9 mouse cellular contexts compared by ENCODE assay signal in the genomic region with DNA sequence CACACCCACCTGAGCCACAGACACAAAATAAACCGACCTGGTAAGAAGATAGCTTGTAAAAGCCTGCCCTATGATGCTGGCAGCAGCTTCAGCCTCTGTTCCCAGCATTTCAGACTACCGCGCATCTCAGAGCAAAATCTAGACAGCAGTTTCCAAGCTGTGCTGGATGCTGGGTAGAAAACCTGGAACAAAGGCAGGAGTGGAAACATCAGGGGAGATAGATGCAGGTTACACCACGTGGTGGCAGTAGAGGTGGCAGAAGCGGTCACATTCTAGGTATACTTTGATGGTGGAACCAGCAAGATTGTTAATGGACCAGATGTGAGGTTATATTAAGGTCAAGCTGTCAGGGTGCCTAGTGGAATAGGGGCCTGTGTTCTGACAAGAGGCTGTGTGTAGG. TPM values are rescaled to one million over a fixed set of nuclear protein-coding genes. Genes with fewer than 3 reads are reported as not detected.
DNase-seq lines count a peak whose midpoint lies in the region; ATAC-seq and TF ChIP-seq lines count a peak whose summit lies in the region.
"Had no signal": no experiment of that assay in that cellular context is flagged by ENCODE, and none has a peak within 500 bp of the region (broad histone marks: within the 10 kb centered on the region; RNA-seq: fewer than 3 reads in every experiment).

No protein-coding gene starts in this region.

- H3K36me3 ChIP-seq in liver, adult 2 months (ENCODE audit: control insufficient read depth, insufficient read depth, low read length): peaks cover 6% of the 10 kb centered on the region; the same call in 1 of the 2 replicates
- H3K36me3 ChIP-seq in liver, embryonic 11.5 days (ENCODE audit: control insufficient read depth, insufficient read depth, low read length): peaks cover 46% of the 10 kb centered on the region
- H3K36me3 ChIP-seq in limb, embryonic 11.5 days (ENCODE audit: control insufficient read depth, insufficient read depth, low read length): peaks cover 40% of the 10 kb centered on the region

- WGBS in liver, adult 2 months: 68% methylated on average over 5 of the region's 5 CpGs
- WGBS in liver, embryonic 11.5 days: 67% methylated on average over 5 of the region's 5 CpGs
- 62% methylated on average over 5 of the region's 5 CpGs for WGBS in limb, embryonic 11.5 days

- peak; percentile 49; the same call in 1 of the 2 replicates for TF ChIP-seq CTCF in liver, adult 2 months (IDR thresholded peaks at IDR 0.05; ENCODE audit: low read depth, low read length)

- DNase-seq in cerebellum, adult 18-20 months: peak; percentile 64 to 70
- no peak for DNase-seq in cerebellum, adult 11-12 months
- no peak for DNase-seq in liver, adult 2 months (ENCODE audit: extremely low read depth, low read depth, low spot score)
- no peak for DNase-seq in liver, embryonic 11.5 days (ENCODE audit: low spot score)
- DNase-seq in cerebellum, postnatal 14 days: peak; percentile 63 to 75
- peak; percentile 42 for DNase-seq in limb, embryonic 11.5 days (ENCODE audit: low spot score)
- no peak for DNase-seq in right cerebral cortex, adult 18-20 months

- no peaks in the 10 kb centered on the region for H3K4me1 ChIP-seq in liver, adult 2 months (ENCODE audit: control insufficient read depth, insufficient read depth, low read length)
- no peaks in the 10 kb centered on the region for H3K4me1 ChIP-seq in liver, embryonic 11.5 days (replicated peaks; ENCODE audit: control insufficient read depth, insufficient read depth, low read length)
- no peaks in the 10 kb centered on the region for H3K4me1 ChIP-seq in limb, embryonic 11.5 days (ENCODE audit: control insufficient read depth, insufficient read depth, low read length)

- H3K27me3 ChIP-seq in liver, adult 2 months (ENCODE audit: control insufficient read depth, insufficient read depth, low read length): no peaks in the 10 kb centered on the region
- no peaks in the 10 kb centered on the region for H3K27me3 ChIP-seq in liver, embryonic 11.5 days (replicated peaks; ENCODE audit: control insufficient read depth, insufficient read depth, low read length)
- no peaks in the 10 kb centered on the region for H3K27me3 ChIP-seq in limb, embryonic 11.5 days (ENCODE audit: control insufficient read depth, insufficient read depth, low read length)
- H3K27me3 ChIP-seq: megakaryocyte, embryonic 14.5 days had no signal

- H3K4me2 ChIP-seq in liver, embryonic 11.5 days: no peak overlapping the region
- no peak overlapping the region for H3K4me2 ChIP-seq in limb, embryonic 11.5 days (ENCODE audit: low read depth, severe bottlenecking)

- H3K9me3 ChIP-seq in liver, embryonic 11.5 days (ENCODE audit: control insufficient read depth, low read length): no peaks in the 10 kb centered on the region
- H3K9me3 ChIP-seq in limb, embryonic 11.5 days (ENCODE audit: control insufficient read depth, low read length): no peaks in the 10 kb centered on the region
- H3K9me3 ChIP-seq: megakaryocyte, embryonic 14.5 days had no signal

- no peak overlapping the region for H3K9ac ChIP-seq in liver, adult 2 months (ENCODE audit: low read depth, low read length)
- no peak overlapping the region for H3K9ac ChIP-seq in liver, embryonic 11.5 days (ENCODE audit: low read depth, low read length)
- no peak overlapping the region for H3K9ac ChIP-seq in limb, embryonic 11.5 days (ENCODE audit: low read length)

- TF ChIP-seq POLR2A in liver, adult 2 months (IDR thresholded peaks at IDR 0.05; ENCODE audit: extremely low read depth, insufficient read depth, low read length): no peak

- H3K4me3 ChIP-seq in liver, adult 2 months (ENCODE audit: insufficient read depth, low read depth, low read length): no peak overlapping the region
- no peak overlapping the region for H3K4me3 ChIP-seq in liver, embryonic 11.5 days (ENCODE audit: low read depth, low read length)
- no peak overlapping the region for H3K4me3 ChIP-seq in limb, embryonic 11.5 days (ENCODE audit: low read depth, low read length)
- H3K4me3 ChIP-seq: megakaryocyte, embryonic 14.5 days had no signal

- no peak overlapping the region for H3K27ac ChIP-seq in liver, adult 2 months (replicated peaks; ENCODE audit: insufficient read depth, low read depth, low read length)
- no peak overlapping the region for H3K27ac ChIP-seq in liver, embryonic 11.5 days (ENCODE audit: low read depth, low read length)
- H3K27ac ChIP-seq in limb, embryonic 11.5 days (replicated peaks; ENCODE audit: low read depth, low read length): no peak overlapping the region

- H3K79me2 ChIP-seq in liver, adult 2 months (ENCODE audit: control insufficient read depth, insufficient read depth, low read length): no peaks in the 10 kb centered on the region

- no peak for ATAC-seq in liver, embryonic 11.5 days (replicated peaks; ENCODE audit: low FRiP score)
- no peak for ATAC-seq in limb, embryonic 11.5 days (ENCODE audit: insufficient number of reproducible peaks, low FRiP score, low TSS enrichment, low read depth)
- ATAC-seq in monocyte, adult 5-6 weeks (replicated peaks; ENCODE audit: insufficient number of reproducible peaks, low FRiP score, low TSS enrichment, poor library complexity, severe bottlenecking): no peak

RNA-seq across cellular contexts. Expression of gene Tef, which starts 17.5 kb away (rescaled TPM):
- total RNA-seq in liver, adult 2 months (2014; rRNA removed): 156 and 163 TPM in 2 replicates
- 34.6 and 35.0 TPM in 2 replicates for polyA plus RNA-seq in liver, adult 2 months (2012; rRNA removed)
- polyA plus RNA-seq in liver, embryonic 11.5 days (2014; fragmentation: Nextera tagmentation; extraction: Ambion mirVana): 12.0 and 12.6 TPM in 2 replicates
- 13.7 and 14.6 TPM in 2 replicates for polyA plus RNA-seq in limb, embryonic 11.5 days (2014; fragmentation: Nextera tagmentation; extraction: Ambion mirVana)
- 44.4 to 60.3 TPM (median 52.9 TPM) in 3 replicates for total RNA-seq in monocyte, adult 5-6 weeks (2017)

RNA-seq across cellular contexts. Expression of gene Rangap1, which starts 39.4 kb away (rescaled TPM):
- total RNA-seq in liver, adult 2 months (2014; rRNA removed): 32.8 and 33.1 TPM in 2 replicates
- polyA plus RNA-seq in liver, adult 2 months (2012; rRNA removed): 21.6 and 24.8 TPM in 2 replicates
- 134 and 139 TPM in 2 replicates for polyA plus RNA-seq in liver, embryonic 11.5 days (2014; fragmentation: Nextera tagmentation; extraction: Ambion mirVana)
- polyA plus RNA-seq in limb, embryonic 11.5 days (2014; fragmentation: Nextera tagmentation; extraction: Ambion mirVana): 125 and 129 TPM in 2 replicates
- 37.6 to 62.3 TPM (median 38.3 TPM) in 3 replicates for total RNA-seq in monocyte, adult 5-6 weeks (2017)

RNA-seq across cellular contexts. Expression of gene Zc3h7b, which starts 39.9 kb away (rescaled TPM):
- total RNA-seq in liver, adult 2 months (2014; rRNA removed): 7.4 TPM in 2 replicates
- polyA plus RNA-seq in liver, adult 2 months (2012; rRNA removed): 11.9 and 13.1 TPM in 2 replicates
- polyA plus RNA-seq in liver, embryonic 11.5 days (2014; fragmentation: Nextera tagmentation; extraction: Ambion mirVana): 23.4 and 24.2 TPM in 2 replicates
- polyA plus RNA-seq in limb, embryonic 11.5 days (2014; fragmentation: Nextera tagmentation; extraction: Ambion mirVana): 53.9 and 57.9 TPM in 2 replicates
- 6.6 to 14.2 TPM (median 7.1 TPM) in 3 replicates for total RNA-seq in monocyte, adult 5-6 weeks (2017)

Comparison
In these comparisons a context has a peak if more than half of its experiments do, and no peak if none do; other contexts are left out.
1. DNase-seq: peak in cerebellum, adult 18-20 months (2 of 2), cerebellum, postnatal 14 days (2 of 2) and limb, embryonic 11.5 days (single experiment); none in cerebellum, adult 11-12 months (single experiment), liver, adult 2 months (single experiment), liver, embryonic 11.5 days (single experiment) and right cerebral cortex, adult 18-20 months (single experiment).